21 mouse cellular contexts compared by ENCODE assay signal in genomic region chr2:28527436-28528353, GRCm38 (mm10). TPM values are rescaled to one million over a fixed set of nuclear protein-coding genes. Genes with fewer than 3 reads are reported as not detected.
DNase-seq lines count a peak whose midpoint lies in the region; ATAC-seq and TF ChIP-seq lines count a peak whose summit lies in the region.
"Had no signal": no experiment of that assay in that cellular context is flagged by ENCODE, and none has a peak within 500 bp of the region (broad histone marks: within the 10 kb centered on the region; RNA-seq: fewer than 3 reads in every experiment).

No protein-coding gene starts in this region.

- no peak for DNase-seq in layer of hippocampus, adult 2 months (ENCODE audit: low spot score in 2 of 2)
- DNase-seq in layer of hippocampus, adult 9-11 months, result no peak
- peak; percentile 63 for DNase-seq in cerebellum, adult 9-10 months
- DNase-seq in fat pad, adult 2 months (ENCODE audit: extremely low read depth, low read depth, low spot score), result peak; percentile 77
- DNase-seq in thymus, postnatal 36 days, result no peak
- DNase-seq in thymus, adult 18-20 months, result no peak
- DNase-seq: embryo, embryonic 11 days; gastrocnemius, postnatal 36 days; kidney, postnatal 10 days; lung, adult 2 months; right cerebral cortex, postnatal 14 days; thymus, postnatal 14 days had no signal

- no peaks in the 10 kb centered on the region for H3K36me3 ChIP-seq in stomach, embryonic 16.5 days (ENCODE audit: control insufficient read depth, insufficient read depth, low read length)
- H3K36me3 ChIP-seq: forebrain, embryonic 12.5 days; intestine, embryonic 15.5 days; limb, embryonic 13.5 days had no signal

- no peak overlapping the region for H3K4me3 ChIP-seq in layer of hippocampus, adult 2 months
- H3K4me3 ChIP-seq in stomach, embryonic 16.5 days (replicated peaks; ENCODE audit: low read length), result no peak overlapping the region
- H3K4me3 ChIP-seq: forebrain, embryonic 12.5 days; intestine, embryonic 15.5 days; limb, embryonic 13.5 days had no signal

- H3K4me1 ChIP-seq in stomach, embryonic 16.5 days (ENCODE audit: control insufficient read depth, insufficient read depth, low read length), result peaks cover 45% of the 10 kb centered on the region

- no peaks in the 10 kb centered on the region for H3K27me3 ChIP-seq in stomach, embryonic 16.5 days (ENCODE audit: control insufficient read depth, insufficient read depth, low read length)
- H3K27me3 ChIP-seq: CH12.LX; forebrain, embryonic 12.5 days; intestine, embryonic 15.5 days; limb, embryonic 13.5 days; Patski had no signal

- 83% methylated on average over 20 of the region's 20 CpGs for WGBS in stomach, embryonic 16.5 days

- no peak for ATAC-seq in stomach, embryonic 16.5 days (ENCODE audit: insufficient read depth, low FRiP score)
- ATAC-seq: intestine, embryonic 15.5 days; Patski had no signal

- H3K9ac ChIP-seq in stomach, embryonic 16.5 days (ENCODE audit: low read length), result peak overlapping the region; percentile 46; the same call in 1 of the 2 replicates
- H3K9ac ChIP-seq: limb, embryonic 13.5 days had no signal

- no peak for TF ChIP-seq CTCF in layer of hippocampus, adult 2 months (conservative IDR thresholded peaks at IDR 0.05)

- no peak overlapping the region for H3K4me2 ChIP-seq in stomach, embryonic 16.5 days (ENCODE audit: low read depth, low read length)
- H3K4me2 ChIP-seq: forebrain, embryonic 12.5 days; intestine, embryonic 15.5 days; limb, embryonic 13.5 days had no signal

- H3K9me3 ChIP-seq in stomach, embryonic 16.5 days (replicated peaks; ENCODE audit: control insufficient read depth, low read length), result no peaks in the 10 kb centered on the region
- H3K9me3 ChIP-seq: forebrain, embryonic 12.5 days; intestine, embryonic 15.5 days; limb, embryonic 13.5 days; megakaryocyte, embryonic 14.5 days had no signal

- peak overlapping the region; percentile 86; the same call in 1 of the 2 replicates for H3K27ac ChIP-seq in layer of hippocampus, adult 2 months
- H3K27ac ChIP-seq in stomach, embryonic 16.5 days (ENCODE audit: low read length), result peak overlapping the region; percentile 14; the same call in 1 of the 2 replicates
- H3K27ac ChIP-seq: forebrain, embryonic 12.5 days had no signal

RNA-seq across cellular contexts. Expression of gene Ralgds, which starts 14.8 kb away (rescaled TPM):
- 100 to 1,000 TPM; 115 to 139 TPM for total RNA-seq in layer of hippocampus, adult 2 months (2021)
- polyA plus RNA-seq in stomach, embryonic 16.5 days (2015; fragmentation: Nextera tagmentation; extraction: Ambion mirVana), result 24.6 and 28.2 TPM in 2 replicates

RNA-seq across cellular contexts. Expression of gene Gm10134, which starts 21.8 kb away (rescaled TPM):
- total RNA-seq in layer of hippocampus, adult 2 months (2021), result 1 to 10 TPM in 1 of 2 experiments, not detected in 1; 1.2 TPM
- polyA plus RNA-seq in stomach, embryonic 16.5 days (2015; fragmentation: Nextera tagmentation; extraction: Ambion mirVana), result 7.4 and 8.9 TPM in 2 replicates
- total RNA-seq: CH12.LX; gastrocnemius, postnatal 36 days had no signal
- polyA plus RNA-seq: Patski had no signal

RNA-seq across cellular contexts. Expression of gene Gbgt1, which starts 31.0 kb away (rescaled TPM):
- total RNA-seq in layer of hippocampus, adult 2 months (2021), result 1 to 10 TPM; 1.8 to 2.2 TPM
- polyA plus RNA-seq in stomach, embryonic 16.5 days (2015; fragmentation: Nextera tagmentation; extraction: Ambion mirVana), result 3.2 and 3.5 TPM in 2 replicates
- total RNA-seq: CH12.LX had no signal
- polyA plus RNA-seq: Patski had no signal

RNA-seq across cellular contexts. Expression of gene Cel, which starts 35.5 kb away (rescaled TPM):
- total RNA-seq in layer of hippocampus, adult 2 months (2021), result not detected
- polyA plus RNA-seq in stomach, embryonic 16.5 days (2015; fragmentation: Nextera tagmentation; extraction: Ambion mirVana), result 562 and 718 TPM in 2 replicates
- total RNA-seq: adrenal gland, adult 18-20 months; CH12.LX; gastrocnemius, postnatal 36 days; layer of hippocampus, postnatal 25 days had no signal
- polyA plus RNA-seq: forebrain, embryonic 12.5 days; Patski had no signal

RNA-seq across cellular contexts. Expression of gene Gtf3c5, which starts 55.9 kb away (rescaled TPM):
- total RNA-seq in layer of hippocampus, adult 2 months (2021), result 10 to 100 TPM; 18.2 to 20.7 TPM
- polyA plus RNA-seq in stomach, embryonic 16.5 days (2015; fragmentation: Nextera tagmentation; extraction: Ambion mirVana), result 37.2 and 38.2 TPM in 2 replicates

Comparison
In these comparisons a context has a peak if more than half of its experiments do, and no peak if none do; other contexts are left out.
1. DNase-seq: peak in cerebellum, adult 9-10 months (single experiment) and fat pad, adult 2 months (single experiment); none in layer of hippocampus, adult 2 months (0 of 2), layer of hippocampus, adult 9-11 months (single experiment), thymus, postnatal 36 days (0 of 2) and thymus, adult 18-20 months (0 of 2).